Mouse (Mus musculus) ES-E14 (cell line): ENCODE measurements around the gene Nucb1.

ENCODE experiments used
- CHD2 ChIP-seq: IDR thresholded peaks from 2 replicates; pipeline ENCODE4 v1.6.1; 2014; ENCODE audit warnings: mild to moderate bottlenecking, low read depth, low read length, inconsistent platforms
- HCFC1 ChIP-seq: IDR thresholded peaks from 2 replicates; pipeline ENCODE4 v1.6.1; 2012; ENCODE audit warnings: low read length, inconsistent platforms, borderline replicate concordance; ENCODE audit not compliant: insufficient read depth
- MAFK ChIP-seq: IDR thresholded peaks from 2 replicates; pipeline ENCODE4 v1.6.1; 2014; ENCODE audit warnings: mild to moderate bottlenecking, low read depth, low read length, inconsistent platforms; ENCODE audit not compliant: insufficient read depth

DNA sequence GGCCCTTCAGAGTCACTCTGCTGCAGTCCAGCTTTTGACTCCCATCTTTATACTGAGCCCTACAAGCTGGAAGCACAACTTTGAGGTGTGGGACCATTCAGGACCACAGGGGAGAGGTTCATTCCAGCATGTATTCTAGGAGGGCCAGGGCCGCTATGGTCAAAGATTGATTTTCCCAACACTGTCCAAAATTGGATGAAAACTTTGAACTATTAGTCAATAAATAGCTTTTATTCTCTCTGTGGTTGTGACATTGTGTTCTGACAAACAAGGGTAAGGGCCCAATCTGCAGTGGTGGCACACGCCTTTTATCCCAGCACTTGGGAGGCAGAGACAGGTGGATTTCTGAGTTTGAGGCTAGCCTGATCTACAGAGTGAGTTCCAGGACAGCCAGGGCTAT, 43.8 kb upstream of the Nucb1 start:
- TF ChIP-seq MAFK (no peak), CHD2 (no peak), HCFC1 (no peak)
